Mouse (Mus musculus) intestine, embryonic 14.5 days (tissue): ENCODE measurements around the gene Gemin6. TPM values are rescaled to one million over a fixed set of nuclear protein-coding genes. Genes with fewer than 3 reads are reported as not detected.
"Not testable (repeated sequence)": the region's sequence is repeated elsewhere in the genome, so short reads cannot be mapped to it uniquely, and the experiment has no call there.

Experiments
- ATAC-seq: fragments of 200-750 bp; cut with Nextera tagmentation; replicated peaks from 2 replicates; pipeline ENCODE4 v1.8.0; 2017; ENCODE audit warnings: low read depth, moderate number of reproducible peaks, moderate TSS enrichment, moderate library complexity; ENCODE audit not compliant: low FRiP score, low TSS enrichment
- DNase-seq: peaks from one replicate; pipeline ENCODE4 v3.0.0-alpha.2; 2018; ENCODE audit warnings: low spot score
- H3K27ac ChIP-seq: fragments of 300-500 bp; sonication (generic); 2 replicates; pipeline ENCODE4 v1.5.1; 2014; ENCODE audit warnings: low read depth, mild to moderate bottlenecking, control low read depth
- H3K27me3 ChIP-seq: fragments of 300-500 bp; sonication (generic); replicated peaks from 2 replicates; pipeline ENCODE4 v1.6.1; 2014; ENCODE audit warnings: low read length, control low read depth; ENCODE audit not compliant: control insufficient read depth, insufficient read depth
- H3K36me3 ChIP-seq: fragments of 300-500 bp; sonication (generic); 2 replicates; pipeline ENCODE4 v1.6.1; 2014; ENCODE audit warnings: low read length, control low read depth; ENCODE audit not compliant: control insufficient read depth, insufficient read depth
- H3K4me1 ChIP-seq: fragments of 300-500 bp; sonication (generic); replicated peaks from 2 replicates; pipeline ENCODE4 v1.6.1; 2014; ENCODE audit warnings: low read length, control low read depth, mixed read lengths; ENCODE audit not compliant: control insufficient read depth, insufficient read depth
- H3K4me2 ChIP-seq: fragments of 300-500 bp; sonication (generic); 2 replicates; pipeline ENCODE4 v1.6.1; 2014; ENCODE audit warnings: low read length
- H3K4me3 ChIP-seq: fragments of 300-500 bp; sonication (generic); 2 replicates; pipeline ENCODE4 v1.5.1; 2014; ENCODE audit warnings: low read depth, low read length, control low read depth, mixed read lengths
- H3K9ac ChIP-seq: fragments of 300-500 bp; sonication (generic); 2 replicates; pipeline ENCODE4 v1.6.1; 2014; ENCODE audit warnings: mild to moderate bottlenecking, low read length
- H3K9me3 ChIP-seq: fragments of 300-500 bp; sonication (generic); 2 replicates; pipeline ENCODE4 v1.6.1; 2016; ENCODE audit warnings: low read length, control low read depth; ENCODE audit not compliant: control insufficient read depth
- WGBS: fragments of 180-500 bp; shearing (Covaris S2); extraction: QIAGEN DNeasy Blood & Tissue Kit; methylation state at CpG from one replicate; pipeline ENCODE4 v1.1.7; 2014; 5-methylcytosine and 5-hydroxymethylcytosine counted together
- polyA plus RNA-seq: library from polyadenylated mRNA; unstranded; fragments of >200 nt; fragmentation: Nextera tagmentation; extraction: Ambion mirVana; gene quantifications from 2 replicates; pipeline ENCODE4 v1.2.1, GENCODE M21; 2014

Gemin6 gene
- polyA plus RNA-seq, 1 experiment from 2014 or later, result 49.8 TPM

- ATAC-seq, result no peak
- no peaks in the 10 kb centered on the region for H3K27me3 ChIP-seq
- peaks cover 92% of the 10 kb centered on the region for H3K36me3 ChIP-seq
- WGBS, result 81% methylated on average over 9 of the region's 9 CpGs
- H3K4me2 ChIP-seq, result no peak overlapping the region
- no peaks in the 10 kb centered on the region for H3K4me1 ChIP-seq
- no peak overlapping the region for H3K4me3 ChIP-seq
- no peak overlapping the region for H3K9ac ChIP-seq
- H3K9me3 ChIP-seq, result no peaks in the 10 kb centered on the region
- no peak for DNase-seq
- H3K27ac ChIP-seq, result no peak overlapping the region
These were observed 17.4 kb downstream of the Gemin6 start for GRCm38 (mm10) chr17:80241594-80241993.

- Histone ChIP-seq H3K27me3 (no peaks in the 10 kb centered on the region), H3K4me1 (no peaks in the 10 kb centered on the region), H3K9me3 (no peaks in the 10 kb centered on the region), H3K4me3 (no peak overlapping the region), H3K9ac (no peak overlapping the region), H3K36me3 (peaks cover 97% of the 10 kb centered on the region), H3K4me2 (no peak overlapping the region), H3K27ac (no peak overlapping the region)
- 38% methylated on average over 13 of the region's 13 CpGs for WGBS
- ATAC-seq (no peak), DNase-seq (no peak)
These were observed 18.9 kb downstream of the Gemin6 start for GRCm38 (mm10) chr17:80243116-80243515.

GRCm38 (mm10) chr17:80252757-80253525 lies 28.7 kb downstream of the Gemin6 start:
- WGBS, result 81% methylated on average over 13 of the region's 13 CpGs
- H3K36me3 ChIP-seq, result peaks cover 88% of the 10 kb centered on the region
- H3K9me3 ChIP-seq, result no peaks in the 10 kb centered on the region
- H3K27ac ChIP-seq, result no peak overlapping the region
- ATAC-seq (no peak), DNase-seq (no peak)
- H3K4me2 ChIP-seq, result no peak overlapping the region
- no peak overlapping the region for H3K4me3 ChIP-seq
- H3K9ac ChIP-seq, result no peak overlapping the region
- peaks cover 10% of the 10 kb centered on the region; the same call in 1 of the 2 replicates for H3K4me1 ChIP-seq
- H3K27me3 ChIP-seq, result no peaks in the 10 kb centered on the region

GRCm38 (mm10) chr17:80254421-80254820 lies 30.2 kb downstream of the Gemin6 start:
- Histone ChIP-seq H3K9ac (no peak overlapping the region), H3K4me2 (no peak overlapping the region), H3K27ac (peak overlapping the region; percentile 52; the same call in 1 of the 2 replicates), H3K4me1 (peaks cover 10% of the 10 kb centered on the region; the same call in 1 of the 2 replicates), H3K4me3 (no peak overlapping the region), H3K27me3 (no peaks in the 10 kb centered on the region), H3K36me3 (peaks cover 86% of the 10 kb centered on the region), H3K9me3 (no peaks in the 10 kb centered on the region)
- DNase-seq, result no peak
- 94% methylated on average over 5 of the region's 5 CpGs for WGBS
- ATAC-seq, result no peak

GRCm38 (mm10) chr17:80255208-80255607 lies 31.0 kb downstream of the Gemin6 start:
- peaks cover 86% of the 10 kb centered on the region for H3K36me3 ChIP-seq
- peak; percentile 87 for ATAC-seq

GRCm38 (mm10) chr17:80267065-80267464 lies 42.8 kb downstream of the Gemin6 start:
- WGBS, result 91% methylated on average over 4 of the region's 4 CpGs
- Histone ChIP-seq H3K36me3 (peaks cover 82% of the 10 kb centered on the region), H3K9ac (no peak overlapping the region)

More at GRCm38 (mm10) chr17:80255208-80255607, 31.0 kb downstream of the Gemin6 start:
- Histone ChIP-seq H3K27ac (peak overlapping the region; percentile 52), H3K4me3 (no peak overlapping the region), H3K27me3 (no peaks in the 10 kb centered on the region), H3K4me2 (peak overlapping the region; percentile 26), H3K9ac (no peak overlapping the region), H3K4me1 (peaks cover 10% of the 10 kb centered on the region; the same call in 1 of the 2 replicates), H3K9me3 (no peaks in the 10 kb centered on the region)
- WGBS, result 9% methylated on average over 13 of the region's 13 CpGs
- DNase-seq, result peak; percentile 64

GRCm38 (mm10) chr17:80268151-80268550 lies 43.9 kb downstream of the Gemin6 start:
- Histone ChIP-seq H3K4me3 (no peak overlapping the region), H3K27me3 (no peaks in the 10 kb centered on the region), H3K4me1 (no peaks in the 10 kb centered on the region), H3K9me3 (no peaks in the 10 kb centered on the region), H3K36me3 (peaks cover 86% of the 10 kb centered on the region), H3K4me2 (no peak overlapping the region), H3K9ac (no peak overlapping the region), H3K27ac (no peak overlapping the region)
- 93% methylated on average over 3 of the region's 3 CpGs for WGBS
- DNase-seq (no peak), ATAC-seq (no peak)

More at GRCm38 (mm10) chr17:80267065-80267464, 42.8 kb downstream of the Gemin6 start:
- Histone ChIP-seq H3K27ac (no peak overlapping the region), H3K9me3 (no peaks in the 10 kb centered on the region), H3K4me1 (no peaks in the 10 kb centered on the region), H3K4me2 (no peak overlapping the region), H3K4me3 (no peak overlapping the region), H3K27me3 (no peaks in the 10 kb centered on the region)
- no peak for DNase-seq
- no peak for ATAC-seq

- WGBS, result 98% methylated on average over 7 of the region's 7 CpGs
- peaks cover 84% of the 10 kb centered on the region for H3K36me3 ChIP-seq
These were observed 46.4 kb downstream of the Gemin6 start for GRCm38 (mm10) chr17:80270622-80271021.

More at GRCm38 (mm10) chr17:80270622-80271021, 46.4 kb downstream of the Gemin6 start:
- H3K27me3 ChIP-seq, DNase-seq, H3K9me3 ChIP-seq, H3K4me2 ChIP-seq, ATAC-seq, H3K27ac ChIP-seq, H3K4me3 ChIP-seq, H3K9ac ChIP-seq, H3K4me1 ChIP-seq: not testable (repeated sequence)
